ENCODE assay signal across 31 mouse cellular contexts in the genomic region with DNA sequence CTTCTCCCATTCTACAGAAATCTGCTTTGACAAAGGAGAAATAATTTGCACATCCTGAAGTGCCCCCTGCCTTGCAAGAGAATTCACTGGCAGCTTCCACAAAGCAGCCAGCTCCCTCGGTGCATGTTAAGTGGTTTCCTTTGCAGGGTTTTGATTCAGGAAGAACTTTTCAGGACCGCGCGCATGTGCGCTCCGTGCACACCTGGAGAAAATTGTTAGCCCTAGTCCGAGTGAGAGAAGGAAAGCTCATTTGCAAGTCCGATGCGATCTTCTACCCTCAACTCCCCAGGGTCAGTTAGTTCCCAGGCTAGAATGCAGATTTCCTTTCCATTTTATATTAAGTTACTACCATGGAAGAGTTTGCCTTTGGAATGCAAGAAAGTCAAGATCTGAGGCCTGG.
A peak's percentile ranks its signal among the peaks of the same experiment; 100 is the strongest.
DNase-seq lines count a peak whose midpoint lies in the region; ATAC-seq and TF ChIP-seq lines count a peak whose summit lies in the region.
"Had no signal": no experiment of that assay in that cellular context is flagged by ENCODE, and none has a peak within 500 bp of the region (broad histone marks: within the 10 kb centered on the region; RNA-seq: fewer than 3 reads in every experiment).

No protein-coding gene starts in this region.

- TF ChIP-seq CTCF in brain, embryonic 14.5 days (IDR thresholded peaks at IDR 0.05; ENCODE audit: borderline replicate concordance, extremely low read depth, insufficient read depth, insufficient read length) = no peak

- H3K9me3 ChIP-seq in forebrain, embryonic 14.5 days (replicated peaks; ENCODE audit: control insufficient read depth, low read length) = no peaks in the 10 kb centered on the region
- H3K9me3 ChIP-seq in forebrain, embryonic 16.5 days (ENCODE audit: control insufficient read depth, low read length) = no peaks in the 10 kb centered on the region
- H3K9me3 ChIP-seq in midbrain, embryonic 11.5 days (ENCODE audit: control insufficient read depth, low read length) = no peaks in the 10 kb centered on the region
- no peaks in the 10 kb centered on the region for H3K9me3 ChIP-seq in midbrain, embryonic 15.5 days
- H3K9me3 ChIP-seq: embryonic facial prominence, embryonic 10.5 days; embryonic facial prominence, embryonic 15.5 days; forebrain, embryonic 12.5 days; heart, embryonic 10.5 days; heart, embryonic 15.5 days; hindbrain, embryonic 15.5 days; kidney, embryonic 15.5 days; limb, embryonic 12.5 days; liver, embryonic 15.5 days had no signal

- H3K4me2 ChIP-seq in forebrain, embryonic 14.5 days (ENCODE audit: low read length) = no peak overlapping the region
- no peak overlapping the region for H3K4me2 ChIP-seq in forebrain, embryonic 16.5 days (ENCODE audit: low read length)
- peak overlapping the region; percentile 2; the same call in 1 of the 2 replicates for H3K4me2 ChIP-seq in midbrain, embryonic 11.5 days
- no peak overlapping the region for H3K4me2 ChIP-seq in midbrain, embryonic 15.5 days
- H3K4me2 ChIP-seq in myocyte (ENCODE audit: low read depth) = peak overlapping the region; percentile 5
- H3K4me2 ChIP-seq: embryonic facial prominence, embryonic 15.5 days; forebrain, embryonic 12.5 days; heart, embryonic 15.5 days; hindbrain, embryonic 15.5 days; kidney, embryonic 15.5 days; limb, embryonic 12.5 days; liver, embryonic 15.5 days; lung, embryonic 14.5 days had no signal

- 32% methylated on average over 9 of the region's 9 CpGs for WGBS in forebrain, embryonic 14.5 days
- 20% methylated on average over 9 of the region's 9 CpGs for WGBS in forebrain, embryonic 16.5 days
- 35% methylated on average over 9 of the region's 9 CpGs for WGBS in midbrain, embryonic 11.5 days
- WGBS in midbrain, embryonic 15.5 days = 15% methylated on average over 9 of the region's 9 CpGs

- no peaks in the 10 kb centered on the region for H3K27me3 ChIP-seq in forebrain, embryonic 14.5 days (replicated peaks; ENCODE audit: control insufficient read depth, insufficient read depth, low read length)
- H3K27me3 ChIP-seq in forebrain, embryonic 16.5 days (replicated peaks; ENCODE audit: control insufficient read depth, insufficient read depth, low read length) = no peaks in the 10 kb centered on the region
- no peaks in the 10 kb centered on the region for H3K27me3 ChIP-seq in midbrain, embryonic 11.5 days (ENCODE audit: control insufficient read depth, insufficient read depth, low read length)
- H3K27me3 ChIP-seq in midbrain, embryonic 15.5 days (replicated peaks) = no peaks in the 10 kb centered on the region
- peaks cover 15% of the 10 kb centered on the region for H3K27me3 ChIP-seq in myocyte (ENCODE audit: control insufficient read depth, insufficient read depth, insufficient read length)
- H3K27me3 ChIP-seq: forebrain, embryonic 12.5 days; hindbrain, embryonic 15.5 days; liver, embryonic 15.5 days had no signal

- H3K27ac ChIP-seq in forebrain, embryonic 14.5 days (ENCODE audit: low read depth, low read length) = no peak overlapping the region
- H3K27ac ChIP-seq in forebrain, embryonic 16.5 days (ENCODE audit: low read length) = no peak overlapping the region
- H3K27ac ChIP-seq in midbrain, embryonic 11.5 days (ENCODE audit: low read depth, low read length) = no peak overlapping the region
- no peak overlapping the region for H3K27ac ChIP-seq in midbrain, embryonic 15.5 days
- H3K27ac ChIP-seq: embryonic facial prominence, embryonic 10.5 days; embryonic facial prominence, embryonic 15.5 days; forebrain, embryonic 12.5 days; heart, embryonic 10.5 days; heart, embryonic 15.5 days; hindbrain, embryonic 15.5 days; kidney, embryonic 15.5 days; left cerebral cortex, adult 2 months; limb, embryonic 12.5 days; liver, embryonic 15.5 days had no signal

- H3K9ac ChIP-seq in forebrain, embryonic 14.5 days (ENCODE audit: low read length) = no peak overlapping the region
- H3K9ac ChIP-seq in forebrain, embryonic 16.5 days (replicated peaks; ENCODE audit: low read depth, low read length) = no peak overlapping the region
- no peak overlapping the region for H3K9ac ChIP-seq in midbrain, embryonic 11.5 days (ENCODE audit: low read length)
- no peak overlapping the region for H3K9ac ChIP-seq in midbrain, embryonic 15.5 days
- H3K9ac ChIP-seq: embryonic facial prominence, embryonic 15.5 days; forebrain, embryonic 12.5 days; heart, embryonic 15.5 days; hindbrain, embryonic 15.5 days; kidney, embryonic 15.5 days; limb, embryonic 12.5 days; liver, embryonic 15.5 days; lung, embryonic 14.5 days had no signal

- no peak overlapping the region for H3K4me3 ChIP-seq in forebrain, embryonic 14.5 days (ENCODE audit: low read depth, low read length)
- no peak overlapping the region for H3K4me3 ChIP-seq in forebrain, embryonic 16.5 days (replicated peaks; ENCODE audit: low read length)
- no peak overlapping the region for H3K4me3 ChIP-seq in midbrain, embryonic 11.5 days (ENCODE audit: low read depth, low read length)
- no peak overlapping the region for H3K4me3 ChIP-seq in midbrain, embryonic 15.5 days
- H3K4me3 ChIP-seq in myocyte = no peak overlapping the region
- H3K4me3 ChIP-seq: embryonic facial prominence, embryonic 10.5 days; embryonic facial prominence, embryonic 15.5 days; forebrain, embryonic 12.5 days; heart, embryonic 10.5 days; heart, embryonic 15.5 days; hindbrain, embryonic 15.5 days; kidney, embryonic 15.5 days; left cerebral cortex, adult 2 months; limb, embryonic 12.5 days; liver, embryonic 15.5 days had no signal

- peak; percentile 47 for DNase-seq in forebrain, embryonic 14.5 days (ENCODE audit: low spot score)
- DNase-seq in midbrain, embryonic 11.5 days (ENCODE audit: low spot score, missing footprints) = peak; percentile 66
- DNase-seq in brain, embryonic 14.5 days (ENCODE audit: low read depth) = peak; percentile 68
- no peak for DNase-seq in cerebellum, postnatal 14 days
- no peak for DNase-seq in gastrocnemius, postnatal 25 days
- DNase-seq: adrenal gland, adult 8-10 months; cerebellum, adult 11-12 months; cerebellum, adult 9-11 months; gastrocnemius, postnatal 14 days; heart, adult 11 months; heart, postnatal 36 days; kidney, adult 18-20 months; kidney, postnatal 25 days; lung, embryonic 14.5 days; lung, postnatal 36 days; thymus, adult 2 months; thymus, postnatal 4 days had no signal

- no peaks in the 10 kb centered on the region for H3K36me3 ChIP-seq in forebrain, embryonic 14.5 days (ENCODE audit: control insufficient read depth, insufficient read depth, low read length)
- no peaks in the 10 kb centered on the region for H3K36me3 ChIP-seq in forebrain, embryonic 16.5 days (ENCODE audit: control insufficient read depth, insufficient read depth)
- no peaks in the 10 kb centered on the region for H3K36me3 ChIP-seq in midbrain, embryonic 11.5 days (ENCODE audit: control insufficient read depth, insufficient read depth, low read length)
- no peaks in the 10 kb centered on the region for H3K36me3 ChIP-seq in midbrain, embryonic 15.5 days (replicated peaks)
- no peaks in the 10 kb centered on the region for H3K36me3 ChIP-seq in myocyte (ENCODE audit: control insufficient read depth, insufficient read depth)
- H3K36me3 ChIP-seq: embryonic facial prominence, embryonic 10.5 days; embryonic facial prominence, embryonic 15.5 days; forebrain, embryonic 12.5 days; heart, embryonic 10.5 days; heart, embryonic 15.5 days; hindbrain, embryonic 15.5 days; kidney, embryonic 15.5 days; limb, embryonic 12.5 days; liver, embryonic 15.5 days had no signal

- H3K79me2 ChIP-seq in myocyte (ENCODE audit: control insufficient read depth, insufficient read depth) = no peaks in the 10 kb centered on the region

- H3K4me1 ChIP-seq in forebrain, embryonic 14.5 days (ENCODE audit: control insufficient read depth, insufficient read depth, low read length) = no peaks in the 10 kb centered on the region
- H3K4me1 ChIP-seq in forebrain, embryonic 16.5 days (replicated peaks; ENCODE audit: control insufficient read depth, insufficient read depth, low read length) = peaks cover 8% of the 10 kb centered on the region
- peaks cover 10% of the 10 kb centered on the region for H3K4me1 ChIP-seq in midbrain, embryonic 11.5 days (ENCODE audit: control insufficient read depth, insufficient read depth, low read length)
- H3K4me1 ChIP-seq in midbrain, embryonic 15.5 days = peaks cover 21% of the 10 kb centered on the region
- H3K4me1 ChIP-seq: heart, embryonic 10.5 days; heart, embryonic 15.5 days; liver, embryonic 15.5 days had no signal

- H3ac ChIP-seq in myocyte (ENCODE audit: control insufficient read depth, insufficient read length) = no peak overlapping the region

- ATAC-seq in forebrain, embryonic 14.5 days = no peak
- no peak for ATAC-seq in forebrain, embryonic 16.5 days
- ATAC-seq in midbrain, embryonic 11.5 days (ENCODE audit: low FRiP score) = no peak
- no peak for ATAC-seq in midbrain, embryonic 15.5 days (replicated peaks)
- ATAC-seq: activated CD4-positive, CD25-positive, alpha-beta regulatory T cell, adult 4 months had no signal

- TF ChIP-seq POLR2A in brain, embryonic 14.5 days (IDR thresholded peaks at IDR 0.05; ENCODE audit: borderline replicate concordance, extremely low read depth, insufficient read depth, insufficient read length, poor library complexity, severe bottlenecking) = no peak
- TF ChIP-seq POLR2A in myocyte (IDR thresholded peaks at IDR 0.05; ENCODE audit: insufficient read length, low read depth) = no peak

TF ChIP-seq in myocyte, 11 proteins besides CTCF, POLR2A, EP300 and RAD21:
- TF ChIP-seq REST (IDR thresholded peaks at IDR 0.05; ENCODE audit: insufficient read depth, insufficient read length) = no peak

Comparison
In these comparisons a context has a peak if more than half of its experiments do, and no peak if none do; other contexts are left out.
1. H3K4me2 ChIP-seq: peak in midbrain, embryonic 11.5 days (single experiment) and myocyte (single experiment); none in forebrain, embryonic 14.5 days (single experiment), forebrain, embryonic 16.5 days (single experiment) and midbrain, embryonic 15.5 days (single experiment).
2. DNase-seq: peak in forebrain, embryonic 14.5 days (single experiment), midbrain, embryonic 11.5 days (single experiment) and brain, embryonic 14.5 days (single experiment); none in cerebellum, postnatal 14 days (0 of 2) and gastrocnemius, postnatal 25 days (single experiment).